Mouse (Mus musculus) hindbrain, embryonic 12.5 days (tissue): ENCODE data around the gene Hdhd3. TPM values are rescaled to one million over a fixed set of nuclear protein-coding genes. Genes with fewer than 3 reads are reported as not detected.

Experiments used
- ATAC-seq: fragments of 200-750 bp; cut with Nextera tagmentation; 2 replicates; pipeline ENCODE4 v1.8.0; 2017; ENCODE audit warnings: moderate TSS enrichment; ENCODE audit not compliant: low FRiP score
- H3K27ac ChIP-seq: fragments of 300-500 bp; sonication (generic); 2 replicates; pipeline ENCODE4 v1.5.1; 2016; ENCODE audit warnings: mild to moderate bottlenecking
- H3K27me3 ChIP-seq: fragments of 300-500 bp; sonication (generic); 2 replicates; pipeline ENCODE4 v1.6.1; 2016; ENCODE audit warnings: mild to moderate bottlenecking
- H3K36me3 ChIP-seq: fragments of 300-500 bp; sonication (generic); 2 replicates; pipeline ENCODE4 v1.6.1; 2016; ENCODE audit warnings: mild to moderate bottlenecking
- H3K4me1 ChIP-seq: fragments of 300-500 bp; sonication (generic); 2 replicates; pipeline ENCODE4 v1.6.1; 2016
- H3K4me2 ChIP-seq: fragments of 300-500 bp; sonication (generic); replicated peaks from 2 replicates; pipeline ENCODE4 v1.6.1; 2016; ENCODE audit warnings: mild to moderate bottlenecking
- H3K4me3 ChIP-seq: fragments of 300-500 bp; sonication (generic); 2 replicates; pipeline ENCODE4 v1.5.1; 2016; ENCODE audit warnings: mild to moderate bottlenecking
- H3K9ac ChIP-seq: fragments of 300-500 bp; sonication (generic); 2 replicates; pipeline ENCODE4 v1.6.1; 2016; ENCODE audit warnings: mild to moderate bottlenecking, moderate library complexity
- H3K9me3 ChIP-seq: fragments of 300-500 bp; sonication (generic); replicated peaks from 2 replicates; pipeline ENCODE4 v1.6.1; 2016; ENCODE audit warnings: mild to moderate bottlenecking
- WGBS: fragments of 180-500 bp; shearing (Covaris S2); methylation state at CpG from one replicate; pipeline ENCODE4 v1.1.7; 2016; 5-methylcytosine and 5-hydroxymethylcytosine counted together
- polyA plus RNA-seq: library from polyadenylated mRNA; unstranded; fragments of >200 nt; fragmentation: Nextera tagmentation; extraction: Ambion mirVana; gene quantifications from 2 replicates; pipeline ENCODE4 v1.2.1, GENCODE M21; 2016

Gene Hdhd3
- polyA plus RNA-seq, 1 experiment from 2014 or later, result 11.8 TPM

DNA sequence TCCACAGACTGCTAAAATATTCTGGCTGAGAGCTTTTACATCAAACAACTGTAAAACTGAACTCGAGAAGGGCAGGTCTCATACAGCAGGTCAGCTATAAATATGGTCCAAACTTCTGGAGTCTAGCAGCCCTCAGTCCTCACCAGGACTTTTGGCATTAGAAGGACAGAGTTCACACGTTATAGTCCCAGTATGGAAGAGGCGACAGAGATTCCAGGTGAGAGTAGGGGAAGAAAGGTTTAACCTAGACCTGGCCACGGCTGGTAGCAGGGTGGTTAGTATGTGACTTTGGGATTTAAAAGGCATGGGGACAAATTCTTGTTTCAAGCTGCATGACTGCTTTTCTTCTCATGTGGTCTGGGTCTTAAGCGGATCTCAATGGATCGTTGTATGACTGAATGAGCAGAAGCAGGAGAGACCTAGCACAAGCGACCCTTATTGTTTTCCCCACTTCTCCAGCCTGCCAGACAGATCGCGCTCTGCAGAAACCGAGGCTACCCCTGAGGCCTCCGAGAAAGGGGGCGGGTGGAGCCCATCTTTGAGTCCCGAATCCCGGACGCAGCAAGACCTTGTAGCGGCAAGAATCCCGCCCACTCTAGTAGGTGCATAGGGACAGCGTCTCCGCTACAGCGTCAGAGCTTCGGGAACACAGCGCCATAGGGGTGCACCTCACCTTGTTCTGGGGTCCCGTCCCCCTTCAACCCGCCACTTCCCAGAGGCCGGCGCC lies 16.0 kb upstream of the Hdhd3 start:
- Histone ChIP-seq H3K4me2 (peak overlapping the region; percentile 72), H3K4me1 (peaks cover 30% of the 10 kb centered on the region), H3K27ac (peak overlapping the region; percentile 83), H3K36me3 (peaks cover 8% of the 10 kb centered on the region), H3K27me3 (no peaks in the 10 kb centered on the region), H3K9ac (peak overlapping the region; percentile 74), H3K9me3 (no peaks in the 10 kb centered on the region), H3K4me3 (peak overlapping the region; percentile 75)
- peak; percentile 76 for ATAC-seq
- 2% methylated on average over 26 of the region's 26 CpGs for WGBS

DNA sequence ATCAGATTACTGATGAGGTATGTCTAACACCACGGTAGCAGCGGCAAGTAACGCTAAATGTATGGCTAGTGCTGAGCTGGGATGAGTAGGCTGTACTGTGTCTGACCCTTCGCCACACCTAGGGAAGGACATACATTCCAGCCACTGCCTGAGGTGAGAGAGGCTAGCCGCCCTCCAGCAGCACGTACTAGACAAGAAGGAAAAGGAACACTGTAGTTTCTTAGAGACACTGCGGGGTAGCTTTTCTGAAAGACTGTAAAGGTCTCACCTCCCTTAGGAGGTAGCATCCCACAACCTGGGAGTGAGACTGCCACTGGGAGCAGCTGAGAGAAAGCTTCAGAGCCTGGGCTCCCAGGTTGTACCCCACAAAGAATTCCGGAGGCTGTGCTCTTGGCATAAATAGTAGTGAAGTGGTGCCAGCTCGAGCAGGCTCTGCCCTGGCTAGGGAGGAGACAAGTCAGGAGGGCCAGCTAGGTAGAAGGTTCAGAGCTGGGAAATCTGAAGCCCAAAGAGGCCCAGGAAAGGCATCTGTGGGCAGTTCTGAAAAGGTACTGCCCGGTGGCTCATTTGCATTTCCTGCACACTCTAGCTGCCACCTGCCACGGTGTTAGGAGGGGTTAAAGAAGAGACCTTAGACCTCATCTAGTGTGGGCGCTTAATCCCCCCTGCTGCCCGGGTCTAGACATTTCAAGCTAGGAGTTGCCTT lies 15.3 kb upstream of the Hdhd3 start:
- no peak for ATAC-seq
- peak overlapping the region; percentile 72 for H3K4me2 ChIP-seq
- H3K9ac ChIP-seq, result peak overlapping the region; percentile 74; the same call in 1 of the 2 replicates
- WGBS, result 52% methylated on average over 13 of the region's 13 CpGs
- H3K27ac ChIP-seq, result no peak overlapping the region
- peak overlapping the region; percentile 75 for H3K4me3 ChIP-seq
- no peaks in the 10 kb centered on the region for H3K27me3 ChIP-seq
- H3K36me3 ChIP-seq, result peaks cover 9% of the 10 kb centered on the region
- H3K4me1 ChIP-seq, result peaks cover 23% of the 10 kb centered on the region
- no peaks in the 10 kb centered on the region for H3K9me3 ChIP-seq

DNA sequence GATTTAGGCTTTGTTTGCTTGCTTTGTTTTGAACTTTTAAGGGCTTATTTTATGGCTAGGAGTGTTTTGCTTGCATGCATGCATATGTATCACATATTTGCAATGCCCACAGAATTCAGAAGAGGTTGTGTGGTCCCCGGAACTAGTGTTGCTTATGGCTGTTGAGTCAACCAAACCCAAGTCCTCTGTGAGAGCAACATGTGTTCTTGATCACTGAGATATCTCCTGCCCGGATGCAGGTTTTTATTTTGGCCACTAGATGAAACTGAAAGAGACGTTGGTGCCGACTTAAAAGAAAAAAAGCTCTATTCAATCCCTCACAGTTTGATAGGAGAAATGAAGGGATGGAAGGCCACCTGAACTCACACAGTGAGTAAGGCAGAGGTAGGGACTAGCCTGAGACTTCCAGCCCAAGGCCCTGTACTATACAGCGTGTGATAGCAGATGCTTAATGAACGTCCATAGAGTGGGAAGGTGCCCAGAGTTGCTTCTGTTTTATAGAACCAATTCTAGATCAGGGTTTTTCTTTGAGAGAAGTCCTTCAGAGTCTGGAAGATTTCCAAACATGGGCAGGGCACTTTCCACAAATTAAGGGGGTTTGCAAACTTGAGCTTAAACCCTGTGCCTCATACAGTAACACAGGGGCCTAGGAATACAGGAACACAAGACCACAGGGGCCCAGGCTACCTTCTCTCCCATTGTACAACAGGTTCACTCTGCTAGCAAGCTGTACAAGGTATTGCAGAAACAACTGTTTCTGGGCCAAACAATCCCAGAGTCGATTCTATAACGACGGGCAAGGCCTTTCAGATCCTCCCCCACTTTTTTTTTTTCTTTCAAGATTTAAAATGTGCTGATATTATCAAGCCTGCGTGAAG lies 14.5 kb upstream of the Hdhd3 start:
- no peak for ATAC-seq
- Histone ChIP-seq H3K4me3 (0 out of 2 replicates have a peak overlapping the region, but pooled peaks have one; percentile 75), H3K4me2 (0 out of 2 replicates have a peak overlapping the region, but pooled peaks have one; percentile 72), H3K27ac (0 out of 2 replicates have a peak overlapping the region, but pooled peaks have one; percentile 5), H3K9ac (no peak overlapping the region; the same call in 1 of the 2 replicates), H3K4me1 (peaks cover 22% of the 10 kb centered on the region), H3K9me3 (no peaks in the 10 kb centered on the region), H3K27me3 (no peaks in the 10 kb centered on the region), H3K36me3 (peaks cover 15% of the 10 kb centered on the region)
- WGBS, result 83% methylated on average over 10 of the region's 10 CpGs

DNA sequence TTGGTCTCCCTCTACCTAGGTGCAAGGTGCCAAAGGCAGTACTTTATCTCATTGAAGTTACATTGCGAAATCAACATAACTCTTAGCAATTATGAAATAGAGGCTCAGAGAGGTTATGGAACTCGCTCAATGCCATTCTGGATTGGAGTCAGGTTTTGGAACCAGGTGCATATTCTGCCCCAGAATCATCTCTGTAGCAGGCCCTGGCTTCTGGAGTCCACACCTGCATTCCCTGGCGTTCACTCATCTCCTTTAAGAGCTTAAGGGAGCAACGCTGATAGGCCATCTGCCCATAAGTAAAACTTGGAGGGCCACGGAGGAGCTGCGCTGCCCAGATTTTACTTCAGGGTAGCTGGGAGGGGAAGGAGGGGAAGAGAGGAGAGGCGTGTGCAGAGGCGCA lies 13.8 kb upstream of the Hdhd3 start:
- Histone ChIP-seq H3K36me3 (peaks cover 16% of the 10 kb centered on the region), H3K4me1 (peaks cover 22% of the 10 kb centered on the region), H3K4me3 (no peak overlapping the region), H3K27ac (0 out of 2 replicates have a peak overlapping the region, but pooled peaks have one; percentile 5), H3K27me3 (no peaks in the 10 kb centered on the region), H3K9ac (no peak overlapping the region), H3K4me2 (no peak overlapping the region), H3K9me3 (no peaks in the 10 kb centered on the region)
- WGBS, result 89% methylated on average over 8 of the region's 8 CpGs
- ATAC-seq, result no peak

DNA sequence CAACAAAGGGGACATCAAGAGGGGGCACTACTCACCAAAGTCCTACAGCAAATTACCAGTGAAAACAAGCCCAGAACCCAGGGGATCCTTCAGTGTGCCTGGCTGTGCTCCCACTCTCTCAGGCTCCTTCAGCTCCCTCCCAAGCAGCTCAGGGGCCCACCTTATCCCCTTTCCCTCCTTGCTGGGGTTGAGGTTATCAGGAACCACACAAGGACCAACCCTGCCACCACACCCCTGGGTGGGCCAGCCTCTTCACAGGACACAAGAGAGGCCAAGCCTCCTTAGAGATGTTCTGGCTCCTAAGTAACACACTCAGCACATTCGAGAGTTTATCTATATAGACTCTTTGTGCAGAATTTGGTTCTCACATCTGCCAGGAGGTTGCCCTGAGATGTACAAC lies 13.3 kb upstream of the Hdhd3 start:
- Histone ChIP-seq H3K27ac (no peak overlapping the region), H3K9ac (no peak overlapping the region), H3K4me2 (no peak overlapping the region), H3K27me3 (no peaks in the 10 kb centered on the region), H3K4me3 (no peak overlapping the region), H3K4me1 (peaks cover 22% of the 10 kb centered on the region), H3K36me3 (peaks cover 21% of the 10 kb centered on the region), H3K9me3 (no peaks in the 10 kb centered on the region)
- no peak for ATAC-seq
- 89% methylated on average over 1 of the region's 1 CpGs for WGBS

DNA sequence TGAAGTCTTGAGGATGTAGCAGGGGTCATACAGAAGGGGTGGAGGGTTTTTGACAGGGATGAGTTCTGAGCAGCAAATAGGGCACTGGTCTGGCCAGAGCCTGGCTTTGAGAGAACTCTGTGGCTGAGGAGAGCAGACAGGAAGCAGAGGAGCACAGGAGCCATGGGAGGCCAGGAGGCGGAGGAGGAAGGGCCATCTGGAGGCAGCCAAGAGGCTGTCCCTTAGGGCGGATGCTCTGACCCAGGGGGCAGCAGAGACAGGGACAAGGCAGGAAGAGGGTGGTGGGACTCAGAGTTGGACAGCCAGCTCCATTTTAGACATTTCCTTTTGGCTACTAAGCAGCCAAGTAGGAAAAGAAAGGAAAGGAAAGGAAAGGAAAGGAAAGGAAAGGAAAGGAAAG lies 12.8 kb upstream of the Hdhd3 start:
- peaks cover 26% of the 10 kb centered on the region for H3K36me3 ChIP-seq
- ATAC-seq, result no peak

DNA sequence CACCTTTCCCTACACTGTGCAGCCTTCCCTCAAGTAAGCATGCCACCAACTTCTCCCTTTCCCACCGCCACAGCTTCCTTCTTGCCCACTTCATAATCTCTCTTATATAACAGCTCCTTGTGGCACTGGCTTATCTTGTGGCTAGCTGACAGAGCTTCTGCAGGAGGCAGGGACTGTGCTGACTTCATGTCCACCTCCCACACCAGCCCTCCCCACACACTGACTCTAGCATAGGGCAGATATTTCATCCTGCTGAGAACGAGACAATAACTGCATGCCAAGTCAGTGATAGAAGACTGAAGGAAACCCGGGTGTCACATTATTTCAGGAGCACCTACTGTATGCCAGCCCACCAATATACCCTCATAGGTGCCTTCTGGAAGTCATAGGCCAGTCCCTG lies 12.2 kb upstream of the Hdhd3 start:
- Histone ChIP-seq H3K27ac (no peak overlapping the region), H3K4me3 (no peak overlapping the region), H3K9ac (no peak overlapping the region), H3K9me3 (no peaks in the 10 kb centered on the region), H3K4me1 (peaks cover 21% of the 10 kb centered on the region), H3K27me3 (no peaks in the 10 kb centered on the region), H3K4me2 (no peak overlapping the region; the same call in 1 of the 2 replicates), H3K36me3 (peaks cover 32% of the 10 kb centered on the region)
- ATAC-seq, result no peak
- 70% methylated on average over 3 of the region's 3 CpGs for WGBS

More for the DNA sequence above, 12.8 kb upstream of the Hdhd3 start:
- Histone ChIP-seq H3K9ac (0 out of 2 replicates have a peak overlapping the region, but pooled peaks have one; percentile 28), H3K27ac (no peak overlapping the region; the same call in 1 of the 2 replicates), H3K4me1 (peaks cover 22% of the 10 kb centered on the region), H3K27me3 (no peaks in the 10 kb centered on the region), H3K9me3 (no peaks in the 10 kb centered on the region), H3K4me2 (no peak overlapping the region), H3K4me3 (no peak overlapping the region)
- 43% methylated on average over 2 of the region's 2 CpGs for WGBS

DNA sequence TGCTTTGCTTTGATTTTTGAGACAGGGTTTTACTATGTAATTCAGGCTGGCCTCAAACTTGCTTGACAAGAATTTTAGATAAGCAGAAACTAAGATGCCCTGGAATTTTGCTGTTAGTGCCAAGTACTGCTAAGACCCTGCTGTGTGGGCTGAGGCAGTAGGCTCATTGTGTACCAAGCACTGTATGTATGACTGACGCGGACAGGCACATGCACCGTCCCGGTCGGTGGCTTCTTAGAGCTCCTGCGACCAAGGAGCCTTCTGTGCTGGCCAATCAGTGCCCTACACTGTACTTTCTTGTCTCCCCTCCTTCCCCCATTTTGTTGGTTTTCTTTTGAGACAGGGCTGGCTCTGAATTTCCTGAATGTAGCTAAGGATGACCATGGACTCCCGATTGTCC lies 11.7 kb upstream of the Hdhd3 start:
- Histone ChIP-seq H3K4me1 (peaks cover 20% of the 10 kb centered on the region), H3K9ac (no peak overlapping the region), H3K4me2 (no peak overlapping the region), H3K27ac (no peak overlapping the region), H3K9me3 (no peaks in the 10 kb centered on the region), H3K4me3 (no peak overlapping the region), H3K27me3 (no peaks in the 10 kb centered on the region), H3K36me3 (peaks cover 37% of the 10 kb centered on the region)
- WGBS, result 83% methylated on average over 7 of the region's 7 CpGs
- no peak for ATAC-seq

DNA sequence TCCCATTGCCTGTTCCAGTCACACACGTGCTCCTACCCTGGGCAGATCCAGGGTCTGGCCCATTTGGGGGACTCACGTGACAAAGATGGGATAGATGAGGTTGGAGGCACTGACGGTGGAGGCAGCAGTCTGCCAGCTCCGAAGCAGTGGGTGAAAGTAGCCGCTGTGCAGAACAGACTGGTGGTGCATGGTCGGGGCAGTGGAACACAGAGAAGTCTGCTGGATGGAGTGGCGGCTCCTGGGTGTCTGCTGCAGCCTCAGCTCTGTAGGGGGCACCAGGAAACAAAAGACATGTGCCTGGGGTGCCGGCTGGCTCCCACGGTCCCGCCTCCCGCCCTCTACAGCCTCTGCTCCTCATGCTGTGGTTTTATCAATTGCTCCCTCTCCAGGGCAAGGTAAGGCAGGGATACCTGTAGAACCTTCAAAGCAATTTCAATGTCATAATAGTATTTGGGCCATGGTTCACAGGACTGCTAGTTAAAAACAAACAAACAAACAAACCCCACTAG lies 10.8 kb upstream of the Hdhd3 start:
- no peak overlapping the region for H3K27ac ChIP-seq

DNA sequence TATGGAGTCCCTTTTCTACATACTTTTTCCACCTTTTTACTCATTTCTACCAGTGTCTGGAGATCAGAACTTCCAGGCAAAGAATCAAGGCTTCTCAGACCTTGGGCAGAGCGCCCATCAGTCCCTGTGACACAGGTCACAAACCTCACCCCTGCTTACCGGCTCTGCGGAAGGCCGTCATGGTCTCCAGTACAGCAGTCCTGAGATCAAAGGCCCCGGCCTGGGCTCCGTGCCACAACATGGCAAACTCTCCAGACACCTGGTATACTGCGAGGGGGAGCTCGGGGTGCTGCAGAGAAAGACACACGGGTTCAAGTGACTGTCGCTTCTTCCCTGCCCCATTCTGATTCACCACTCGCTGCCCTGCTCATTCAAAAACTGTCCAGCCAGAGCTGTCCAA lies 6.7 kb upstream of the Hdhd3 start:
- Histone ChIP-seq H3K9ac (no peak overlapping the region), H3K36me3 (peaks cover 63% of the 10 kb centered on the region), H3K9me3 (no peaks in the 10 kb centered on the region), H3K4me3 (no peak overlapping the region), H3K4me2 (no peak overlapping the region), H3K27me3 (no peaks in the 10 kb centered on the region), H3K27ac (no peak overlapping the region), H3K4me1 (no peaks in the 10 kb centered on the region)
- 91% methylated on average over 11 of the region's 11 CpGs for WGBS
- no peak for ATAC-seq

More for the DNA sequence above, 10.8 kb upstream of the Hdhd3 start:
- H3K4me3 ChIP-seq, result no peak overlapping the region
- peaks cover 17% of the 10 kb centered on the region for H3K4me1 ChIP-seq
- no peaks in the 10 kb centered on the region for H3K27me3 ChIP-seq
- peaks cover 46% of the 10 kb centered on the region for H3K36me3 ChIP-seq
- H3K9me3 ChIP-seq, result no peaks in the 10 kb centered on the region
- no peak overlapping the region for H3K9ac ChIP-seq
- WGBS, result 52% methylated on average over 11 of the region's 11 CpGs
- no peak for ATAC-seq
- H3K4me2 ChIP-seq, result no peak overlapping the region

DNA sequence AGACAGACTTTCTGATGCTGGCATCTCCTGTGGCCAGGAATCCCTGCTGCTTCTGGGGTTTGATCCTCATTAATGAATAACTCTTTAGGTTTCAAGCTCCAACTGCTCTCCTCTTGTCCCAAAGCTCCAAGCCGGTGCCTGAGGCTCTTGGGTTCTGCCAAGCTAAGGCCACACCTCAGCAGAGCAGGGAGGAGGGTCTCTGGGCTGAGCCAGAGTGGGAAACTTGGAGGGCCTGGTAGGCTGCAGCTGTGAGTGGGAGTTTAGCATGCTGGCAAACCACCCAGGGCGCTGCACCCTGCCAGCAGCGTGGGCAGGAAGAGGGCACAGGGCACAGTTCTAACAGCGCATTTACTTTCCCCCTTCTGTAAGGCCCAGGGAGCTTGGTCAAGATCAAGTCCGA lies 5.6 kb upstream of the Hdhd3 start:
- H3K27me3 ChIP-seq, result no peaks in the 10 kb centered on the region
- no peak overlapping the region for H3K27ac ChIP-seq
- peaks cover 63% of the 10 kb centered on the region for H3K36me3 ChIP-seq
- no peaks in the 10 kb centered on the region for H3K4me1 ChIP-seq
- WGBS, result 79% methylated on average over 5 of the region's 5 CpGs
- no peak overlapping the region for H3K4me2 ChIP-seq
- ATAC-seq, result no peak
- H3K4me3 ChIP-seq, result no peak overlapping the region
- no peak overlapping the region for H3K9ac ChIP-seq
- no peaks in the 10 kb centered on the region for H3K9me3 ChIP-seq

DNA sequence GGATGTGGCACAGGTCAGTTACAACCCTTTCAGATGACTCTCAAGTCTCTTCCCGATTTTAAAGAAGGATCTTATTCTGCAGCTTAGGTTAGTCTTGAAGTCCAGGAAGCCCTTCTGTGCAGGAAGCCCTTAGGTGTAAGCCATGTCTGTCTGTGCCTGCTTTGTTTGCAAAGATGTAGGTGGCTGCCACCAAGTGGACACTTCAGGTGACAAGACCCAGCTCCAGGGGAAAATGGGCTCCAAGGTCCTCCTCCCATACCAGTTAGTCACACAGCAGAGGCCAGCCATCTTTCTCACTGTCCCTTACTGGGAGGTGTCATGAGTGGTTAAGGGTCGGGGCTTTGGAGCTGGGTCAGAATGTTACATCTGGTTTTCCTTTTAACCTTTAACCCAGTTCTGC lies 3.5 kb upstream of the Hdhd3 start:
- no peak for ATAC-seq
- Histone ChIP-seq H3K9ac (no peak overlapping the region), H3K27ac (no peak overlapping the region), H3K4me3 (no peak overlapping the region), H3K36me3 (peaks cover 45% of the 10 kb centered on the region), H3K4me1 (0 out of 2 replicates have a peak, but pooled peaks cover 3% of the 10 kb centered on the region), H3K27me3 (no peaks in the 10 kb centered on the region), H3K4me2 (no peak overlapping the region), H3K9me3 (no peaks in the 10 kb centered on the region)
- WGBS, result 63% methylated on average over 2 of the region's 2 CpGs
